Mouse (Mus musculus): Measurements from ENCODE around the gene 4930455H04Rik. TPM values are rescaled to one million over a fixed set of nuclear protein-coding genes. Genes with fewer than 3 reads are reported as not detected.

4930455H04Rik gene
- polyA plus RNA-seq, 1 experiment, result not detected

DNA sequence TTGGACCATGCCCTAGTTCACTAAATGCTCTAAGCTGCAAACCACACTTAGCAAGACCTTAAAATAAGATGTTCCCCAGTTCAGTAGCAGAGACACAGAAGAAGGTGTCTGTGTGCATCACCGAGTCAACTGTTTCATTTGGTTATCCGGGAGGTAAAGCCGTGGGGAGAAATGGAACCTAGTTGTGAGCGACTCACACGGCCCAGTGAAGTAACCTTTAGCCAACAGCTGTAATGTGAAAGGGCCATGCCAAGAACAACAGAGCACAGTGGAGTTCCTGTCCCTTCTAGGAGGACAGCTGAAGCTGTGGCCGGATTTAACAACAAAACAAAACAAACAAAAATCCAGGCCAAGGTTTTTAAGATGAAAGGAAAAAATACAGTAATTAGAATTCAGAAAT lies 1.3 kb upstream of the 4930455H04Rik start:
- Histone ChIP-seq H3K36me3 (ENCODE audit: control insufficient read depth, insufficient read depth, low read length) (no peaks in the 10 kb centered on the region), H3K4me1 (ENCODE audit: control insufficient read depth, insufficient read depth, insufficient read length, low read length) (no peaks in the 10 kb centered on the region), H3K4me3 (ENCODE audit: low read depth, low read length) (no peak overlapping the region), H3K27me3 (ENCODE audit: control insufficient read depth, insufficient read depth, low read length) (no peaks in the 10 kb centered on the region), H3K27ac (ENCODE audit: insufficient read depth, low read depth, low read length) (no peak overlapping the region)
- WGBS, result 50% methylated on average over 6 of the region's 6 CpGs
- no peak for TF ChIP-seq POLR2A (IDR thresholded peaks at IDR 0.05; ENCODE audit: low read depth, low read length)
- TF ChIP-seq CTCF (IDR thresholded peaks at IDR 0.05; ENCODE audit: extremely low read depth, insufficient read length, insufficient replicate concordance, low read depth, low read length), result no peak

DNA sequence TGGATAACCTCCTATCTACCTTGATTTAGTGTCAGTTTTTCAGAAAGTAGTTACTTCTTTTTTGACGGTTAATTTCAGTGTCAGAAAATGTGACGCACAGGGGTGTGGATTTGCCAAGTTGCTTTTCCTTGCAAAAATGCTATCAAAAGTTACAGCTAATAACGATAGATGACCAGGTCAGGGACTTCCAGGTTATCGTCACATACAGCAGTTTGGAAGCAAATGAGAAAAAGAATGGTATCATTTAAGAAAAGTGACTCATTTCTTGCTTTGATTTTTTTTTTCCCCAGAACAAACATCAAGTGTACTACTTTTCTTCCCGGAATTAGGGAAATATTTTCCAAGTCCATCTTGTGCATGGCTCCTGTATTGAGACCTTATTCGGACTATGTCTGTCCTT lies 631 bp upstream of the 4930455H04Rik start:
- Histone ChIP-seq H3K4me3 (ENCODE audit: low read depth, low read length) (no peak overlapping the region), H3K27ac (ENCODE audit: insufficient read depth, low read depth, low read length) (no peak overlapping the region), H3K27me3 (ENCODE audit: control insufficient read depth, insufficient read depth, low read length) (no peaks in the 10 kb centered on the region), H3K4me1 (ENCODE audit: control insufficient read depth, insufficient read depth, insufficient read length, low read length) (no peaks in the 10 kb centered on the region), H3K36me3 (ENCODE audit: control insufficient read depth, insufficient read depth, low read length) (no peaks in the 10 kb centered on the region)
- no peak for TF ChIP-seq CTCF (IDR thresholded peaks at IDR 0.05; ENCODE audit: extremely low read depth, insufficient read length, insufficient replicate concordance, low read depth, low read length)
- no peak for TF ChIP-seq POLR2A (IDR thresholded peaks at IDR 0.05; ENCODE audit: low read depth, low read length)
- WGBS, result 83% methylated on average over 6 of the region's 6 CpGs

DNA sequence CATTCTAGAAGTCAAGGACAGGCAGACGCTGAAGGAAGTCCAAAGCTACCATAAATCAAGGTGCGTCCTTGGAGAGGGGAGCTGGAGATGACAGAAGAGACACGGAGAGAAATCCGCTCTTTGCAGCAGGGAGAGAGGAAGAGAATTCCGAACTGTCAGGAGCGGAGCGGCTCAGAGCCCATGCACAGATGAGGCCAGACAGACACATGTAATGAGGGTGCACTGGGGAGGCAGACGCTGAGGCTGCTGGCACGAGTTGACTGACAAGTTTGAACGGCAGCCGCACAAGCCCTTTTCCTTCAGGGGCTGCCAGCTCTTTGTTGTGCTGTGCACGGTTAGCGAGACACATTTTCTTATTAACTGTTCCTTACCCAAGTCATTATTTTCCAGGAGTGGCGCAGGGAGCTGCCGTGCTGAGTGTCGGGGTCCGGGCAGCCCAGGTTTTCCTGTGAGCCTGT lies 502 bp downstream of the 4930455H04Rik start, which contains the start of gene Palmd:
TSS of gene Palmd (minus strand) at position 448 of the 458 bp plus-strand sequence.
- peak within 1 kb of the TSS; percentile 13; the same call in 1 of the 2 replicates for H3K27ac ChIP-seq (ENCODE audit: insufficient read depth, low read depth, low read length)
- 5% methylated on average over 17 of the region's 17 CpGs for WGBS
- TF ChIP-seq POLR2A (IDR thresholded peaks at IDR 0.05; ENCODE audit: low read depth, low read length) (no peak), CTCF (IDR thresholded peaks at IDR 0.05; ENCODE audit: extremely low read depth, insufficient read length, insufficient replicate concordance, low read depth, low read length) (no peak)

DNA sequence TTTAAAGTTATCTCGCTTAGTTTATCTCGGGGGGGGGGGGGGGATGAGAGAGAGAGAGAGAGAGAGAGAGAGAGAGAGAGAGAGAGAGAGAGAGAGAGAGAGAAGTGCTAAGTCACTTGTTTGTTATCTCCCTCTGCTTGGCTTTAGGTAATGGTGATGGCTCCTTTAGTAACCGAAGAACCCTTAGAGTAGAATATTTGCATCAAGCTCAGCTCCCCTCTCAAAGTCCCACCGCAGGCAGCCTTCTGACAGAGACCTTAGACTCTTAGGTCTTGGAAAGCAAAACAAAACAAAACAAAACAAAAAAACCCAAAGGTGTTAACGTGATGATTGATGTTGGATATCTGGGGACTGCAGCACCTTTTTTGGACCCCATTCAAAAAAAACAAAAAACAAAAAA lies 936 bp downstream of the 4930455H04Rik start:
- Histone ChIP-seq H3K27ac (ENCODE audit: insufficient read depth, low read depth, low read length) (no peak overlapping the region), H3K27me3 (ENCODE audit: control insufficient read depth, insufficient read depth, low read length) (no peaks in the 10 kb centered on the region), H3K36me3 (ENCODE audit: control insufficient read depth, insufficient read depth, low read length) (no peaks in the 10 kb centered on the region), H3K4me3 (ENCODE audit: low read depth, low read length) (peak overlapping the region; percentile 50), H3K4me1 (ENCODE audit: control insufficient read depth, insufficient read depth, insufficient read length, low read length) (no peaks in the 10 kb centered on the region)
- TF ChIP-seq POLR2A (IDR thresholded peaks at IDR 0.05; ENCODE audit: low read depth, low read length) (no peak), CTCF (IDR thresholded peaks at IDR 0.05; ENCODE audit: extremely low read depth, insufficient read length, insufficient replicate concordance, low read depth, low read length) (no peak)
- WGBS, result 19% methylated on average over 5 of the region's 5 CpGs

More for the DNA sequence above, 502 bp downstream of the 4930455H04Rik start, which contains the start of gene Palmd:
- Histone ChIP-seq H3K4me1 (ENCODE audit: control insufficient read depth, insufficient read depth, insufficient read length, low read length) (no peaks in the 10 kb centered on the region), H3K4me3 (ENCODE audit: low read depth, low read length) (peak within 1 kb of the TSS; percentile 50), H3K36me3 (ENCODE audit: control insufficient read depth, insufficient read depth, low read length) (no peaks in the 10 kb centered on the region), H3K27me3 (ENCODE audit: control insufficient read depth, insufficient read depth, low read length) (no peaks in the 10 kb centered on the region)

DNA sequence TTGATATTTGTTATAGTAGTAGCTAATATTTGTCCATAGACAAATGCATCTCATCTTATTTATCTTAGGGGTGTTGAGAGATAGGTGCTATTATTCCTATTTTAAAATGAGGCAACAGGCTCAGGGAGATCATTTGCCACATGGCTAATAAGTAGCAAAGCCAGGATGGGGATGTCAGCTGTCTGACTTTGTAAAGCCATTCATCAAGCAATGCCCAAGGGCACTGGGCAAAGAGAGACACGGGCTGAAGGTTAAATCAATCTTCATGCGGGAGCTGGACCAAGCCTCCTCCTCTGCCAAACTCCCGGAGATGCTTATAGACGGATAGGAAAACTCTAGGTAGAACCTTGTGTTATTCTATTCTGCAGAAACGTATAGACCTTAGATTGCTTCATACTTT lies 1.7 kb downstream of the 4930455H04Rik start:
- no peak overlapping the region for H3K27ac ChIP-seq (ENCODE audit: insufficient read depth, low read depth, low read length)
- no peaks in the 10 kb centered on the region for H3K27me3 ChIP-seq (ENCODE audit: control insufficient read depth, insufficient read depth, low read length)
- 68% methylated on average over 5 of the region's 5 CpGs for WGBS
- H3K4me3 ChIP-seq (ENCODE audit: low read depth, low read length), result no peak overlapping the region
- no peak for TF ChIP-seq CTCF (IDR thresholded peaks at IDR 0.05; ENCODE audit: extremely low read depth, insufficient read length, insufficient replicate concordance, low read depth, low read length)
- no peaks in the 10 kb centered on the region for H3K36me3 ChIP-seq (ENCODE audit: control insufficient read depth, insufficient read depth, low read length)
- no peaks in the 10 kb centered on the region for H3K4me1 ChIP-seq (ENCODE audit: control insufficient read depth, insufficient read depth, insufficient read length, low read length)

DNA sequence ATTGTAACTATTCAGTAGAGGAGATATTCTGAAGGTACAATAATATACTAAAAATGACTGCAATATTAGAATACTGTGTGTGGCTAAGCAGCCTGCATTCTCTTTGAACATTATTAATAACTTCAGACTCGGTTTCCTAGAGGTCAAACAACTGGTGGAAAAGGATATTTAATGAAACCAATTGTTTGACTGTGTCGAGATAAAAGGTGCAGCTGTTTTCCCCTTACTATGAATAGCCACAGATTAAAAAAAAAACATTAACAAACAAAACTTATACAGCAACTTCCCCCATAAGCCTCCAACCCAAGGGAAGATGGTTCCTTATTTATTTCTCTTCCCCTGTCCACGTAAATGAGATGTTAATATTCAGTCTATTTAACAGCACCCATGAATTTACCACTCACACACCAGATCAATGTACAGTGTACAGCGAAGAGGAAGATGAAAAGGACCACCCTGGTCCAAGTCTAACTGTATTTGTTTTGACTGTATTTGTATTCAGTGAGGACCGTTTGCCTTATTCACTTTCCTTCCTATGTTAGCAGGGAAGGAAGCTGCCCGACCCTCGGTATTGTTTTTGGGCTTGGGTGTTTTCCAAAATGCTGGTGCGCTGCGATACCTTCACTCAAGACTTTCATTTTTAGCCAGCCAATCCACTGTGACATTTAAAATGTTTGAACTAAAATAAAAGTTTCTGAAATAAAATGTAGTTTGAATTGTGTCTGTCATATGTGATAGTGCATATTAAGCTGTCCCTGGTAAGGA lies 13.9 kb downstream of the 4930455H04Rik start:
- WGBS, result 61% methylated on average over 9 of the region's 9 CpGs
- Histone ChIP-seq H3K27me3 (ENCODE audit: control insufficient read depth, insufficient read depth, low read length) (no peaks in the 10 kb centered on the region), H3K36me3 (ENCODE audit: control insufficient read depth, insufficient read depth, low read length) (no peaks in the 10 kb centered on the region), H3K4me3 (ENCODE audit: low read depth, low read length) (no peak overlapping the region), H3K4me1 (ENCODE audit: control insufficient read depth, insufficient read depth, insufficient read length, low read length) (no peaks in the 10 kb centered on the region), H3K27ac (ENCODE audit: insufficient read depth, low read depth, low read length) (no peak overlapping the region)
- no peak for TF ChIP-seq CTCF (IDR thresholded peaks at IDR 0.05; ENCODE audit: extremely low read depth, insufficient read length, insufficient replicate concordance, low read depth, low read length)
- TF ChIP-seq POLR2A (IDR thresholded peaks at IDR 0.05; ENCODE audit: low read depth, low read length), result no peak

DNA sequence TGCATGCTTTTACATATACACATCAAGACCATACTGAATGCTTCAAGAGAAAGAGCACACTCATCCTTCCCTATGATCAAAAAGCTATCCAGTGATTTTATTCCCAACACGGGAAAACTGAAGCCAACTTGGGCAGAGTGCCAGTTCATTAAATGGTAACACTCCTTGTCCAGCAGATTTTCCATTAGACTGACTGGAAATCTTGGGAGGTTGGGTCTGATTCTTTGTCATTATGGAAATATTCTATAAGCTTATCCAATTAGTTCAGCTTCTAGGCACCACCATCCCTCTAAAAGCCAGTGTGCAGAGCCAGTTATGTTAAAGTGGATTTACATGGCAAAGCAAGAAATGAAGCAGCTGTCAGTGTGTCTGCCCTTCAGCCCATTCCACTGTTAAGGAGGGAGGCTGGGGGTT lies 17.0 kb downstream of the 4930455H04Rik start:
- Histone ChIP-seq H3K27ac (ENCODE audit: insufficient read depth, low read depth, low read length) (no peak overlapping the region), H3K27me3 (ENCODE audit: control insufficient read depth, insufficient read depth, low read length) (no peaks in the 10 kb centered on the region), H3K4me3 (ENCODE audit: low read depth, low read length) (no peak overlapping the region), H3K4me1 (ENCODE audit: control insufficient read depth, insufficient read depth, insufficient read length, low read length) (no peaks in the 10 kb centered on the region), H3K36me3 (ENCODE audit: control insufficient read depth, insufficient read depth, low read length) (no peaks in the 10 kb centered on the region)
- no peak for TF ChIP-seq CTCF (IDR thresholded peaks at IDR 0.05; ENCODE audit: extremely low read depth, insufficient read length, insufficient replicate concordance, low read depth, low read length)
- TF ChIP-seq POLR2A (IDR thresholded peaks at IDR 0.05; ENCODE audit: low read depth, low read length), result no peak
- WGBS, result 39% methylated on average over 1 of the region's 1 CpGs
